Mouse (Mus musculus) bone marrow macrophage, adult 2 months (primary cell): Measurements from ENCODE around the gene Ost4. TPM values are rescaled to one million over a fixed set of nuclear protein-coding genes. Genes with fewer than 3 reads are reported as not detected.

Experiments used
- H3K27ac ChIP-seq: 2 replicates; pipeline ENCODE4 v1.5.1; 2012; ENCODE audit warnings: low read depth, low read length; ENCODE audit not compliant: insufficient read depth
- H3K4me1 ChIP-seq: 2 replicates; pipeline ENCODE4 v1.6.1; 2012; ENCODE audit warnings: low read length; ENCODE audit not compliant: control insufficient read depth, insufficient read depth
- H3K4me3 ChIP-seq: 2 replicates; pipeline ENCODE4 v1.5.1; 2012; ENCODE audit warnings: mild to moderate bottlenecking, low read length, moderate library complexity; ENCODE audit not compliant: insufficient read depth
- CTCF ChIP-seq: IDR thresholded peaks from 2 replicates; pipeline ENCODE4 v1.5.1; 2012; ENCODE audit warnings: low read depth, mild to moderate bottlenecking, low read length, moderate library complexity
- POLR2A ChIP-seq: IDR thresholded peaks from 2 replicates; pipeline ENCODE4 v1.6.1; 2012; ENCODE audit warnings: mild to moderate bottlenecking, low read depth, low read length, borderline replicate concordance
- polyA plus RNA-seq: library from polyadenylated mRNA; stranded (reverse); fragments of >200 nt; gene quantifications from 2 replicates; pipeline ENCODE4 v1.2.4, GENCODE M21; 2012; ENCODE audit not compliant: missing spikeins, insufficient read depth, insufficient read length

Ost4 gene
- polyA plus RNA-seq, 1 experiment = 317 TPM

DNA sequence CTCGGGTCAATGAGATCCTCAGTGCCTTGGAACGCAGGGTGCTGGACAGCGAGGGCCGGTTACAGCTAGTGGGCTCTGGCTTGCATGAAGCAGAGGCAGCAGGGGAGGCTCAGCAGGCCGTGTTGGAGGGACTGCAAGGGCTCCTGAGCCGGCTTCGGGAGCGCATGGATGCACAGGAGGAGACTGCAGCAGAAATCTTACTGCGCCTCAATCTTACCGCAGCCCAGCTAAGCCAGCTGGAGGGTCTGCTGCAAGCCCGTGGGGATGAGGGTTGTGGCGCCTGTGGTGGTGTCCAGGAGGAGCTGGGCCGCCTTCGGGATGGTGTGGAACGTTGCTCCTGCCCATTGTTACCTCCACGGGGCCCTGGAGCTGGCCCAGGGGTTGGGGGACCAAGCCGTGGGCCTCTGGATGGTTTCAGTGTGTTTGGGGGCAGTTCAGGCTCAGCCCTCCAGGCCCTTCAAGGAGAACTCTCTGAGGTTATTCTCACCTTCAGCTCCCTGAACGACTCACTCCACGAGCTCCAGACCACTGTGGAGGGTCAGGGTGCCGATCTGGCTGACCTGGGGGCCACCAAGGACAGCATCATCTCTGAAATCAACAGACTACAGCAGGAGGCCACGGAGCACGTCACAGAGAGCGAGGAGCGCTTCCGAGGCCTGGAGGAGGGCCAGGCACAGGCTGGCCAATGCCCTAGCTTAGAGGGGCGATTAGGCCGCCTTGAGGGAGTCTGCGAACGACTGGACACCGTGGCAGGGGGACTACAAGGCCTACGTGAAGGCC is 10.5 kb upstream of the Ost4 start:
- no peak overlapping the region for H3K4me3 ChIP-seq

DNA sequence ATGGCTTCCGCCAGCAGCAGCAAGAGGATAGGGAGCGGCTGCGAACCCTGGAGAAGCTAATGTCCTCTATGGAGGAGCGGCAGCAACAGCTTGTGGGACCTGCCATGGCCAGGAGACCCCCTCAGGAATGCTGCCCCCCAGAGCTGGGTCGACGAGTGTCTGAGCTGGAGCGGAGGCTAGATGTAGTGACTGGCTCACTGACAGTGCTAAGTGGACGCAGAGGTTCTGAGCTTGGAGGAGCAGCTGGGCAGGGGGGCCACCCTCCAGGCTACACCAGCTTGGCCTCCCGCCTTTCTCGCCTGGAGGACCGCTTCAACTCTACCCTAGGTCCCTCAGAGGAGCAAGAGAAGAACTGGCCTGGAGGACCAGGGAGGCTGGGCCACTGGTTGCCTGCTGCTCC is 9.8 kb upstream of the Ost4 start:
- Histone ChIP-seq H3K4me1 (peaks cover 40% of the 10 kb centered on the region), H3K4me3 (no peak overlapping the region), H3K27ac (peak overlapping the region; percentile 95)
- TF ChIP-seq POLR2A (no peak), CTCF (no peak)

More for the DNA sequence above, 10.5 kb upstream of the Ost4 start:
- Histone ChIP-seq H3K4me1 (peaks cover 38% of the 10 kb centered on the region), H3K27ac (no peak overlapping the region)
- TF ChIP-seq POLR2A (no peak), CTCF (no peak)

DNA sequence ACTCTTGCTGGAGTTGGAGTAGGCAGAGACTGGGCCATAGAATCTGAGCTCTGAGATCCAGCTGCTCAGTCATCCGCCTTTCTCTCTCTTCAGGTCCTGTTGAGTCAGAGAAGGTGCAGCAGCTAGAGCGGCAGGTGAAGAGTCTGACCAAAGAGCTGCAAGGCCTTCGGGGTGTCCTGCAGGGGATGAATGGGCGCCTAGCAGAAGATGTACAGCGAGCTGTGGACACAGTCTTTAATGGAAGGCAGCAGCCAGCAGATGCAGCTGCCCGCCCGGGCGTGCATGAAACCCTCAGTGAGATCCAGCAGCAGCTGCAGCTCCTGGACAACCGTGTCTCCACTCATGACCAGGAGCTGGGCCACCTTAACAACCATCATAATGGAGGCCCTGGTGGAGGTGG is 9.3 kb upstream of the Ost4 start:
- peaks cover 42% of the 10 kb centered on the region for H3K4me1 ChIP-seq
- TF ChIP-seq POLR2A (no peak), CTCF (no peak)
- H3K27ac ChIP-seq = peak overlapping the region; percentile 95
- no peak overlapping the region for H3K4me3 ChIP-seq

DNA sequence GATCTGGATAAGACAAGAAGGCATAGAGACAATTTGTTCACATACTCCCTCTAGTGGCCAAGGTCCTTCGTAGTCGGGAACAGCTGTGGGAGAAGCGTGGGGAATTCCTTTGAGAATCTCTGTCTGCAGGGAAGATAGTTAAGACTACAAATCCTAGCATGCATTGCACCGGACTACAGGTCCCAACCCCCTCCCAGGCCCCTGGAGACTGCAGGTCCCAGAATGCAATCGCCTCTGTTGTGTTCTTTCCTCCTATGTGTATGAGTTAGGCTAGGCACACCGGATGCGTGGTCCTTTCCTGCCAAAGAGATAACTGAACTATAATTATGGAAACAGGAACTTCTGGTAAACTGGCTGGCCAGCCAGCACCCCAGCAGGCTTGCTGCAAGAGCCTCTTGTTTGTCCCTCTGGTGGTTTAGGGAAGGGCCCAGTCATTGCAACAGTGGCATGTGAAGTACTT is 8.4 kb upstream of the Ost4 start:
- Histone ChIP-seq H3K27ac (peak overlapping the region; percentile 95), H3K4me1 (peaks cover 42% of the 10 kb centered on the region), H3K4me3 (no peak overlapping the region)
- TF ChIP-seq POLR2A (no peak), CTCF (0 out of 2 replicates have a peak, but pooled peaks have one; percentile 22)

DNA sequence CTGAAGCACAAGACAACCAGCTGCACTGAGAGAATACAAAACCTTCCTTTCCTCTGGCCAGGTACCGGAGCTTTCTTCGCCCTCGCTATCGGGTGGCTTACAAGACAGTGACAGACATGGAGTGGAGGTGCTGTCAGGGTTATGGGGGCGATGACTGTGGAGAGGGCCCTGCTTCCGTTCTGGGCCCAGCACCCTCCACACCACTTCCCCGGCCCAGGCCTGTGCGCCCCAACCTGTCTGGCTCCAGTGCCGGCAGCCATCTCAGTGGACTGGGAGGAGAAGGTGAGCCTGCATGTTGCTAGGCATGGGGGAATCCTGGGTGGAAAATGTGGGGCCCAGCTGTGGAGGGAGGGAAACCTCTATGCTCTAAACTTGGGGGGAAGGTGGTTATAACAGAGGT is 7.9 kb upstream of the Ost4 start:
- peak overlapping the region; percentile 57 for H3K4me3 ChIP-seq
- H3K4me1 ChIP-seq = peaks cover 37% of the 10 kb centered on the region
- no peak for TF ChIP-seq CTCF
- no peak for TF ChIP-seq POLR2A
- H3K27ac ChIP-seq = peak overlapping the region; percentile 95

DNA sequence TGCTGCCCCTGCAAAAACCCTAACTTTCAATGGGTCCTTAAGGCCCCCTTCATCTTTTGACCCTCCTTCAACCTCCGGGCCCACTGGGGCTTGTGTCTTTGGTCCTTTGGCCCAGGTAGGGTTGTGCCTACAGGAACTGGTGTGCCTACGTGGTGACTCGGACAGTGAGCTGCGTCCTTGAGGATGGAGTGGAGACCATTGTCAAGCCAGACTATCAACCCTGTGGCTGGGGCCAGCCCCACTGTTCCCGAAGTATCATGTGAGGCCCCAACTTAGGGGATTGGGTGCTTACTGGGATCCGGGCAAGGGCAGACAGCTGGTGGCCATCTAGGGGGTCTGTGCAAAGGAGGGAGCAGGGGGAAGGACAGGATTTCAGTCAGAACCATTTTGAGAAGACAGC is 7.3 kb upstream of the Ost4 start:
- H3K4me1 ChIP-seq = peaks cover 35% of the 10 kb centered on the region
- TF ChIP-seq CTCF (no peak), POLR2A (no peak)
- peak overlapping the region; percentile 95 for H3K27ac ChIP-seq
- H3K4me3 ChIP-seq = peak overlapping the region; percentile 57

DNA sequence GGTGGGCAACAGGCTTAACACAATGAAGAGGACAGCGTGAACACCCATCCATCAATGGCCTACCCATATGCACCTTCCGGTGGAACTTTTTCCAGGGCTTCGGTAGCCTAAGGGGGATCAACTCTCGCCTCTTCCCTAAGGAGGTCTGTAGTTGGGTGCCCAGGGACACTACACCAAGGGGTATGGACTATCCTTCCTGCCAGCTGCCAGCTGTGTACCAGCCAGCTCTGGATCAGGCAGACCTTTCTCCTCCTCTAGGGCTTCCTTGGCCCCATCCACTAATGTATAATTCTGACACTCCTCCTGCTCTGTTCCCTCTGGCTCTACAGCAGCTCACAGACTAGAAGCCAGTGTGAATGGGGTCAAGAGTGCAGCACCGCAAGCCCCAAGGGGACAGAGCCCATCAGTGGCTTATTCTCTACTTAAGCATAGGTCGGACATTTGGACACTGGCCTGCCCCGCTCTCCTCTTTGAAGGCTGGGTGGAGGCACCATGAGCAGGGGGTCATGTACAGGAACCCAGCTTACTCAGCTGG is 6.6 kb upstream of the Ost4 start:
- TF ChIP-seq POLR2A (no peak), CTCF (no peak)
- H3K27ac ChIP-seq = peak overlapping the region; percentile 95
- H3K4me3 ChIP-seq = peak overlapping the region; percentile 57
- H3K4me1 ChIP-seq = peaks cover 35% of the 10 kb centered on the region

DNA sequence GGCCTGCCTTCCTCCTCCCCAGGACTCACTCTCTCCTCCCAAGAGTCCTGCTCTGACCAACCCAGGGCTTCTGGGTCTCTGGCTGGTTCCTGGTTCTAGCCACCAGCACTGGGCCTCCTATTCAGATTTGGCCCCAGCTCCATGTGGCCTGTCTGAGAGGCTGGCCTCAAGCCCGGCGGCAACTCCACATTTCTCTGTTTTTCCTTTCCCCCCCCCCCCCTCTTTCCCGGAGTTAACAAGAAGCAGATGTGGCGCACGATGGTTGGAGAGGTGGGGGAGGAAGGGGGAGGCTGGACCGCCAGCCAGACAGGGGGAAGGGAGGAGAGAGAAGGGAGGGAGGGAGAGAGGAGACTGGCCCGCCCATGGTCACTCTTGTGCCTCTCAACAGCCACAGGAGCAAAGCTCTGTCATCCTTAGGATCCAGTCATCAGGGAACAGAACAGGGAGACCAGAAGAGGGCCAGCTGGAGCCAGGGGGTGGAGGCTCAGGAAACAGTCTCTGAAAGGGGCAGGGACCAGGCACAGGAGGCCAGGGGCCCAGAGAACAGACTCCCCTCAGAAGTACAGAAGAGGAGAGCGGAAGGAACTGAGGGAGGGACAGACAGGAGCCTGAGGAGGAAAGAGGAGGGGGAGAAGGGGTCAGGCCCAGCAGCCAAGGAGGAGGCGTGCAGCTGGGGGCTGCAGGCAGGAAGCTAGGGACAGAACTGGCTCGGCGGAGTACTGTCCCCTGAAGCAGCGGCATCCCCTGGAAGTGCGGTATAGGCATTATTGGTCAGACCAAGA is 5.7 kb upstream of the Ost4 start, which contains the start of gene Emilin1:
Emilin1 (plus strand) TSS at position 343 of the 782 bp plus-strand sequence.
- H3K4me3 ChIP-seq = peak within 1 kb of the TSS; percentile 57
- peak within 1 kb of the TSS; percentile 71 for H3K27ac ChIP-seq
- H3K4me1 ChIP-seq = peaks cover 35% of the 10 kb centered on the region
- TF ChIP-seq POLR2A = no peak
- no peak for TF ChIP-seq CTCF

DNA sequence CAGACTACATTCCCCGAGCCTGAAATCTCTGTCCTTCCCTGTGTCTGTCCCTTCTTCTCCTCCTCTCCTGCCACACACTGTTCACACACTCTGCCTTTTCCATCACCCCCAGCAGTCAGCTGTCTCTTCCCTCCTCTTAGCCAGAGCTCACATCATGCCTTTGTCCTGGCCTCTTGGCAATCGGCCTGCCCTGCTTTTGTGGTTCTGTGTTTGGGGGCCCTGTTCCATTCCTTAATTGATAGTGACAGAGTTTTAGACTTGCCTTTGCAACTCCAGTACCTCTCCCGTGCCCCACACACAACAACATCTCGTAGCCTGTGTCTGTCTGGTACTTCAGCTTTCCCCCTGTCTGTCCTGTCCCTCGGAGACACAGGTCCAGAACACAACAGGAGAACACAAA is 4.6 kb upstream of the Ost4 start:
- Histone ChIP-seq H3K4me3 (no peak overlapping the region), H3K27ac (peak overlapping the region; percentile 71), H3K4me1 (peaks cover 31% of the 10 kb centered on the region)
- TF ChIP-seq CTCF (no peak), POLR2A (no peak)

DNA sequence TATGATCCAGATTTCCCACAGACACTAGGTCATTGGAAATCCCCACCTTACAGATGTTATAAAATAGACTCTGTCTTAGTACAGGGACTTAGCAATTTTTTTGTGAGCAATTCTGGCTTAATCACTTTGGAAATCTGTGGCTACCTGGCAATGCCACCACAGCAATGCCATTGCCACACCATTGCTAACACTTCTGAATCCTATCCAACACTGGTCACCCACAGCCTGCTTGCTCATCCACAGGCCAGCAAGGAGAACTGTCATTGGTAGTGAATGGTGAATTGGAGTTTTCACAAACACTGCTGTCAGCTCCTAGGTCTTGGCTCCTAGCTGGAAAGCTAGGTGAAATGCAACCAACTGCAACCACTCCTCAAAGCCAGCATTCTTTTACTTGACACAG is 2.9 kb upstream of the Ost4 start:
- Histone ChIP-seq H3K4me3 (no peak overlapping the region), H3K4me1 (peaks cover 21% of the 10 kb centered on the region)

More for the DNA sequence above, 2.9 kb upstream of the Ost4 start:
- TF ChIP-seq POLR2A (no peak), CTCF (no peak)
- H3K27ac ChIP-seq = no peak overlapping the region
